Mouse (Mus musculus): ENCODE data around the gene Bst1.

- TF ChIP-seq POLR2A (IDR thresholded peaks at IDR 0.05; ENCODE audit: extremely low read depth, insufficient read depth, low read length), result no peak
- no peak for TF ChIP-seq CTCF (IDR thresholded peaks at IDR 0.05; ENCODE audit: low read depth, low read length)
Measured at GRCm38 (mm10) chr5:43860670-43861431, 42.2 kb downstream of the Bst1 start.

Data from liver, adult 2 months (tissue).